Mouse (Mus musculus) lung, postnatal 0 days (tissue): ENCODE measurements around the gene Lad1.

Experiments used
- CTCF ChIP-seq: IDR thresholded peaks from 2 replicates; pipeline ENCODE4 v1.5.1; 2016; ENCODE audit warnings: antibody characterized with exemption, mild to moderate bottlenecking
- EP300 ChIP-seq: IDR thresholded peaks from 2 replicates; pipeline ENCODE4 v1.6.1; 2016; ENCODE audit warnings: antibody characterized with exemption, mild to moderate bottlenecking, control low read depth

DNA sequence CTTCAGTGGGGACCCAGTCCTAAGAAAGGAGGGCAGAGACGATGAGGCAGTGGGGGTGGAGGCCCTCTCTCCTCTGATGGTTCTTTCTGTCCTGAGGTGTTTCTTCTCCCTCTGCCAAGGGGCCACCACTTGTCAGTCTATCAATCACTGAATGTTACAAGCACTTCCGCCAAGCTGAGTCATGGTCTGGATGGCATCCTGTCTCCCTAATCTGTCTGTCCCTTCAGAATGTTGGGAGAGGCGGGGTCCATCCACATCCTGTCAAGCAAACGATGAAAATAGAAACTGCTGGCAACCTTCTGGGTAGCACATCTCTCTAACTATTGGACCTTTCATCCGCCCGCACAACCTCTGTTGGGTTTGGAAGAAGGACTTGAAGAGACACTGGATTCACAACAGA is 26.1 kb downstream of the Lad1 start:
- no peak for TF ChIP-seq CTCF
- peak; percentile 89 for TF ChIP-seq EP300
